In genomic region chr13:3106543-3106942, GRCm38 (mm10) we compare ENCODE assay signal across 7 mouse cellular contexts.
DNase-seq lines count a peak whose midpoint lies in the region; ATAC-seq and TF ChIP-seq lines count a peak whose summit lies in the region.
"Not testable (repeated sequence)": the region's sequence is repeated elsewhere in the genome, so short reads cannot be mapped to it uniquely, and the experiment has no call there.

No protein-coding gene starts in this region.

- not testable (repeated sequence) for H3K27me3 ChIP-seq in intestine, embryonic 15.5 days (replicated peaks); kidney, adult 2 months (replicated peaks; ENCODE audit: control insufficient read depth, insufficient read depth, low read length); liver, embryonic 16.5 days (ENCODE audit: control insufficient read depth, insufficient read depth, low read depth, low read length)

- H3K9me3 ChIP-seq in intestine, embryonic 15.5 days; liver, embryonic 16.5 days (replicated peaks; ENCODE audit: control insufficient read depth, low read length): not testable (repeated sequence)

- WGBS in intestine, embryonic 15.5 days: 30% methylated on average over 2 of the region's 2 CpGs
- 18% methylated on average over 2 of the region's 2 CpGs for WGBS in kidney, adult 2 months
- 27% methylated on average over 2 of the region's 2 CpGs for WGBS in liver, embryonic 16.5 days (ENCODE audit: insufficient replicate concordance)

- not testable (repeated sequence) for H3K27ac ChIP-seq in intestine, embryonic 15.5 days; kidney, adult 2 months (ENCODE audit: insufficient read depth, low read depth, low read length); liver, embryonic 16.5 days (ENCODE audit: low read length)

- not testable (repeated sequence) for H3K4me1 ChIP-seq in intestine, embryonic 15.5 days (replicated peaks); kidney, adult 2 months (ENCODE audit: control insufficient read depth, insufficient read depth, low read length); liver, embryonic 16.5 days (ENCODE audit: control insufficient read depth, low read depth, low read length)

- peak; percentile 68 for ATAC-seq in intestine, embryonic 15.5 days
- peak; percentile 72 for ATAC-seq in liver, embryonic 16.5 days (ENCODE audit: low read depth)

- H3K4me2 ChIP-seq in intestine, embryonic 15.5 days (replicated peaks); liver, embryonic 16.5 days (ENCODE audit: low read depth, low read length): not testable (repeated sequence)

- TF ChIP-seq POLR2A in kidney, adult 2 months (IDR thresholded peaks at IDR 0.05; ENCODE audit: low read depth, low read length): not testable (repeated sequence)

- peak; percentile 13 for DNase-seq in R1 (ENCODE audit: low read depth, low spot score)
- peak; percentile 2 for DNase-seq in adrenal gland, postnatal 10 days
- DNase-seq in kidney, adult 2 months: peak; percentile 19
- peak; percentile 1 for DNase-seq in mesoderm, embryonic 11.5 days (ENCODE audit: low read depth, low spot score)
- peak; percentile 26 for DNase-seq in yolk sac, embryonic 10.5 days (ENCODE audit: low spot score)

- not testable (repeated sequence) for H3K36me3 ChIP-seq in intestine, embryonic 15.5 days; kidney, adult 2 months (ENCODE audit: control insufficient read depth, insufficient read depth, low read length); liver, embryonic 16.5 days (ENCODE audit: control insufficient read depth, insufficient read depth)

- not testable (repeated sequence) for H3K9ac ChIP-seq in intestine, embryonic 15.5 days; liver, embryonic 16.5 days (ENCODE audit: low read depth, low read length)

- not testable (repeated sequence) for TF ChIP-seq CTCF in kidney, adult 2 months (conservative IDR thresholded peaks at IDR 0.05; ENCODE audit: insufficient read depth, insufficient read length, low read depth, low read length)

- not testable (repeated sequence) for H3K4me3 ChIP-seq in intestine, embryonic 15.5 days (replicated peaks); kidney, adult 2 months (ENCODE audit: insufficient read depth, low read depth, low read length); liver, embryonic 16.5 days (ENCODE audit: low read depth, low read length)
